Mouse (Mus musculus) MEL (cell line): ENCODE results near the gene Sos1. TPM values are rescaled to one million over a fixed set of nuclear protein-coding genes. Genes with fewer than 3 reads are reported as not detected.

Source experiments
- DNase-seq: peaks from one replicate; pipeline ENCODE4 v3.0.0; 2011; ENCODE audit warnings: low read depth, low spot score
- H3K27ac ChIP-seq: 2 replicates; pipeline ENCODE4 v1.5.1; 2012; ENCODE audit warnings: low read depth, mild to moderate bottlenecking, control low read depth, low read length, moderate library complexity; ENCODE audit not compliant: control insufficient read depth
- H3K27me3 ChIP-seq, 2 experiments: fragments of 150-350 bp in 1 of 2; sonication (generic) in 1 of 2; 2 replicates each; pipeline ENCODE4 v1.6.1; 2012; ENCODE audit warnings: low read length in 2 of 2, mild to moderate bottlenecking in 2 of 2, improper control_type of control experiment in 1 of 2, moderate library complexity in 1 of 2; ENCODE audit not compliant: insufficient read depth in 2 of 2, control insufficient read depth in 1 of 2
- H3K36me3 ChIP-seq, 2 experiments: 2 replicates each; pipeline ENCODE4 v1.6.1; 2012 to 2014; ENCODE audit warnings: low read length in 2 of 2, improper control_type of control experiment in 1 of 2, inconsistent platforms in 1 of 2, mild to moderate bottlenecking in 1 of 2; ENCODE audit not compliant: insufficient read depth in 2 of 2, control insufficient read depth in 1 of 2
- H3K4me1 ChIP-seq, 2 experiments: fragments of 150-350 bp in 1 of 2; sonication (generic) in 1 of 2; 2 replicates each; pipeline ENCODE4 v1.6.1; 2012; ENCODE audit warnings: low read length in 2 of 2, improper control_type of control experiment in 1 of 2, mild to moderate bottlenecking in 1 of 2; ENCODE audit not compliant: insufficient read depth in 2 of 2, control insufficient read depth in 1 of 2
- H3K4me3 ChIP-seq, 2 experiments: fragments of 150-350 bp in 1 of 2; sonication (generic) in 1 of 2; 2 replicates each; pipeline ENCODE4 v1.5.1; 2012; ENCODE audit warnings: low read depth in 2 of 2, low read length in 2 of 2, mild to moderate bottlenecking in 2 of 2, moderate library complexity in 2 of 2, control low read depth in 1 of 2, improper control_type of control experiment in 1 of 2; ENCODE audit not compliant: control insufficient read depth in 1 of 2, insufficient read depth in 1 of 2
- H3K79me2 ChIP-seq: 2 replicates; pipeline ENCODE4 v1.6.1; 2012; ENCODE audit warnings: mild to moderate bottlenecking, low read length, moderate library complexity; ENCODE audit not compliant: control insufficient read depth, poor library complexity, insufficient read depth
- H3K9ac ChIP-seq: 2 replicates; pipeline ENCODE4 v1.6.1; 2012; ENCODE audit warnings: low read depth, mild to moderate bottlenecking, control low read depth, low read length, moderate library complexity; ENCODE audit not compliant: control insufficient read depth, poor library complexity, severe bottlenecking
- H3K9me3 ChIP-seq: fragments of 150-350 bp; sonication (generic); replicated peaks from 2 replicates; pipeline ENCODE4 v1.6.1; 2012; ENCODE audit warnings: mild to moderate bottlenecking, low read length, improper control_type of control experiment, moderate library complexity; ENCODE audit not compliant: insufficient read depth
- CHD1 ChIP-seq: IDR thresholded peaks from 2 replicates; pipeline ENCODE4 v1.6.1; 2012; ENCODE audit warnings: low read depth, mild to moderate bottlenecking, inconsistent platforms, low read length, improper control_type of control experiment
- CHD2 ChIP-seq: IDR thresholded peaks from 2 replicates; pipeline ENCODE4 v1.6.1; 2011; ENCODE audit warnings: low read length, improper control_type of control experiment
- CTCF ChIP-seq, 3 experiments: IDR thresholded peaks in 2 of 3; conservative IDR thresholded peaks in 1 of 3; 2 replicates each; pipeline ENCODE4 v1.5.1; 2011 to 2012; ENCODE audit warnings: low read length in 3 of 3, low read depth in 2 of 3, mild to moderate bottlenecking in 2 of 3, improper control_type of control experiment in 1 of 3, inconsistent platforms in 1 of 3, mixed read lengths in 1 of 3, moderate library complexity in 1 of 3; ENCODE audit not compliant: control insufficient read depth in 1 of 3, insufficient read depth in 1 of 3, poor library complexity in 1 of 3, severe bottlenecking in 1 of 3
- E2F4 ChIP-seq: IDR thresholded peaks from 2 replicates; pipeline ENCODE4 v1.6.1; 2011; ENCODE audit warnings: low read depth, low read length, improper control_type of control experiment, borderline replicate concordance
- ELF1 ChIP-seq: IDR thresholded peaks from 2 replicates; pipeline ENCODE4 v1.6.1; 2014; ENCODE audit warnings: low read depth, mild to moderate bottlenecking, inconsistent platforms, low read length, improper control_type of control experiment, moderate library complexity
- EP300 ChIP-seq, 2 experiments: IDR thresholded peaks; 2 replicates each; pipeline ENCODE4 v1.6.1; 2011; ENCODE audit warnings: improper control_type of control experiment in 2 of 2, low read length in 2 of 2, low read depth in 1 of 2, mild to moderate bottlenecking in 1 of 2
- ETS1 ChIP-seq: IDR thresholded peaks from 2 replicates; pipeline ENCODE4 v1.6.1; 2012; ENCODE audit warnings: low read depth, mild to moderate bottlenecking, inconsistent platforms, low read length, improper control_type of control experiment, moderate library complexity
- GABPA ChIP-seq: IDR thresholded peaks from 2 replicates; pipeline ENCODE4 v1.6.1; 2012; ENCODE audit warnings: low read depth, mild to moderate bottlenecking, inconsistent platforms, low read length, improper control_type of control experiment, moderate library complexity
- HCFC1 ChIP-seq: IDR thresholded peaks from 2 replicates; pipeline ENCODE4 v1.6.1; 2012; ENCODE audit warnings: low read depth, mild to moderate bottlenecking, inconsistent platforms, low read length, improper control_type of control experiment, moderate library complexity
- JUND ChIP-seq: IDR thresholded peaks from 2 replicates; pipeline ENCODE4 v1.6.1; 2011; ENCODE audit warnings: low read depth, mild to moderate bottlenecking, improper control_type of control experiment, low read length
- KAT2A ChIP-seq: conservative IDR thresholded peaks from 2 replicates; pipeline ENCODE4 v1.6.1; 2012; ENCODE audit warnings: low read depth, low read length, improper control_type of control experiment, inconsistent platforms
- MAX ChIP-seq: IDR thresholded peaks from 2 replicates; pipeline ENCODE4 v1.6.1; 2011; ENCODE audit warnings: low read length, improper control_type of control experiment
- MAZ ChIP-seq: IDR thresholded peaks from 2 replicates; pipeline ENCODE4 v1.6.1; 2012; ENCODE audit warnings: low read depth, mild to moderate bottlenecking, inconsistent platforms, low read length, improper control_type of control experiment
- MYB ChIP-seq: IDR thresholded peaks from 2 replicates; pipeline ENCODE4 v1.6.1; 2011; ENCODE audit warnings: mild to moderate bottlenecking, low read depth, low read length, improper control_type of control experiment
- MYC ChIP-seq: IDR thresholded peaks from 2 replicates; pipeline ENCODE4 v1.6.1; 2011; ENCODE audit warnings: low read depth, mild to moderate bottlenecking, low read length, improper control_type of control experiment, moderate library complexity
- POLR2A ChIP-seq, 2 experiments: IDR thresholded peaks; 2 replicates each; pipeline ENCODE4 v1.6.1; 2011 to 2012; ENCODE audit warnings: low read length in 2 of 2, mild to moderate bottlenecking in 2 of 2, control low read depth in 1 of 2, improper control_type of control experiment in 1 of 2, low read depth in 1 of 2, moderate library complexity in 1 of 2; ENCODE audit not compliant: control insufficient read depth in 1 of 2, insufficient read depth in 1 of 2, poor library complexity in 1 of 2
- POLR2AphosphoS5 ChIP-seq: IDR thresholded peaks from 2 replicates; pipeline ENCODE4 v1.6.1; 2012; ENCODE audit warnings: low read depth, borderline replicate concordance, mild to moderate bottlenecking, inconsistent platforms, low read length, moderate library complexity, mixed read lengths
- RCOR1 ChIP-seq: IDR thresholded peaks from 2 replicates; pipeline ENCODE4 v1.6.1; 2012; ENCODE audit warnings: low read depth, mild to moderate bottlenecking, inconsistent platforms, low read length, improper control_type of control experiment
- SIN3A ChIP-seq: IDR thresholded peaks from 2 replicates; pipeline ENCODE4 v1.6.1; 2012; ENCODE audit warnings: low read length, improper control_type of control experiment, inconsistent platforms
- SMC3 ChIP-seq: IDR thresholded peaks from 2 replicates; pipeline ENCODE4 v1.6.1; 2011; ENCODE audit warnings: low read depth, low read length, improper control_type of control experiment
- TAL1 ChIP-seq: IDR thresholded peaks from 2 replicates; pipeline ENCODE4 v1.6.1; 2012; ENCODE audit warnings: mild to moderate bottlenecking, inconsistent platforms, low read length, moderate library complexity, mixed read lengths
- TCF12 ChIP-seq: IDR thresholded peaks from 2 replicates; pipeline ENCODE4 v1.6.1; 2014; ENCODE audit warnings: low read depth, mild to moderate bottlenecking, inconsistent platforms, low read length, improper control_type of control experiment, moderate library complexity
- UBTF ChIP-seq: IDR thresholded peaks from 2 replicates; pipeline ENCODE4 v1.6.1; 2012; ENCODE audit warnings: low read depth, mild to moderate bottlenecking, inconsistent platforms, low read length, improper control_type of control experiment, moderate library complexity, borderline replicate concordance; ENCODE audit not compliant: insufficient read depth
- USF2 ChIP-seq, 2 experiments: IDR thresholded peaks; 2 replicates each; pipeline ENCODE4 v1.6.1; 2011 to 2012; ENCODE audit warnings: improper control_type of control experiment in 2 of 2, low read length in 2 of 2, borderline replicate concordance in 1 of 2, inconsistent platforms in 1 of 2, low read depth in 1 of 2, mild to moderate bottlenecking in 1 of 2; ENCODE audit not compliant: insufficient read depth in 1 of 2
- ZC3H11A ChIP-seq: IDR thresholded peaks from 2 replicates; pipeline ENCODE4 v1.6.1; 2012; ENCODE audit warnings: low read depth, mild to moderate bottlenecking, inconsistent platforms, low read length, improper control_type of control experiment
- ZKSCAN1 ChIP-seq: IDR thresholded peaks from 2 replicates; pipeline ENCODE4 v1.6.1; 2012; ENCODE audit warnings: low read depth, mild to moderate bottlenecking, inconsistent platforms, low read length, improper control_type of control experiment, moderate library complexity
- ZMIZ1 ChIP-seq: IDR thresholded peaks from 2 replicates; pipeline ENCODE4 v1.6.1; 2012; ENCODE audit warnings: low read depth, mild to moderate bottlenecking, inconsistent platforms, low read length, improper control_type of control experiment, moderate library complexity
- ZNF384 ChIP-seq: IDR thresholded peaks from 2 replicates; pipeline ENCODE4 v1.6.1; 2012; ENCODE audit warnings: low read depth, mild to moderate bottlenecking, inconsistent platforms, low read length, improper control_type of control experiment
- polyA plus RNA-seq, 2 experiments: library from polyadenylated mRNA; stranded (reverse) in 1 of 2; unstranded in 1 of 2; fragments of >175 nt in 1 of 2; fragments of >200 nt in 1 of 2; gene quantifications; 2 replicates each; pipeline versions ENCODE4 v1.2.1 to v1.2.4; 2012; ENCODE audit warnings: low replicate concordance in 2 of 2, low read depth in 1 of 2; ENCODE audit not compliant: insufficient read length in 2 of 2, insufficient read depth in 1 of 2, missing spikeins in 1 of 2
- total RNA-seq: library from RNA; depleted of rRNA; stranded (reverse); fragments of 300-350 nt; gene quantifications from 2 replicates; pipeline ENCODE4 v1.2.3, GENCODE M21; 2012

Gene Sos1
- total and polyA plus RNA-seq, 3 experiments = 4.6 to 20.3 (median 12.1) TPM

GRCm38 (mm10) chr17:80501037-80501804 lies 21.0 kb upstream of the Sos1 start (continued):
- TF ChIP-seq CHD1 = no peak
- no peak for TF ChIP-seq RCOR1
- TF ChIP-seq MAX = peak; percentile 24; the same call in 1 of the 2 replicates
- TF ChIP-seq MYC = no peak
- no peak for TF ChIP-seq CTCF (IDR thresholded peaks at IDR 0.05 in 2 of 3, conservative IDR thresholded peaks at IDR 0.05 in 1 of 3; ENCODE audit: control insufficient read depth in 1 of 3, insufficient read depth in 1 of 3, low read depth in 2 of 3, low read length in 3 of 3, poor library complexity in 1 of 3, severe bottlenecking in 1 of 3)
- peak; percentile 49 for TF ChIP-seq CHD2
- TF ChIP-seq POLR2A (IDR thresholded peaks at IDR 0.05; ENCODE audit: control insufficient read depth in 1 of 2, insufficient read depth in 1 of 2, low read depth in 1 of 2, low read length in 2 of 2, poor library complexity in 1 of 2) = 0 out of 4 replicates have a peak, but pooled peaks of 1 of the 2 experiments have one; percentile 18
- peak; percentile 59 for TF ChIP-seq TCF12
- TF ChIP-seq E2F4 = no peak
- TF ChIP-seq EP300 (IDR thresholded peaks at IDR 0.05; ENCODE audit: low read depth in 1 of 2, low read length in 2 of 2) = peak; percentile 26 to 41; a peak in 1 of 4 replicates
- TF ChIP-seq GABPA = no peak
- no peak for TF ChIP-seq SMC3
- no peak for TF ChIP-seq ZC3H11A

DNA sequence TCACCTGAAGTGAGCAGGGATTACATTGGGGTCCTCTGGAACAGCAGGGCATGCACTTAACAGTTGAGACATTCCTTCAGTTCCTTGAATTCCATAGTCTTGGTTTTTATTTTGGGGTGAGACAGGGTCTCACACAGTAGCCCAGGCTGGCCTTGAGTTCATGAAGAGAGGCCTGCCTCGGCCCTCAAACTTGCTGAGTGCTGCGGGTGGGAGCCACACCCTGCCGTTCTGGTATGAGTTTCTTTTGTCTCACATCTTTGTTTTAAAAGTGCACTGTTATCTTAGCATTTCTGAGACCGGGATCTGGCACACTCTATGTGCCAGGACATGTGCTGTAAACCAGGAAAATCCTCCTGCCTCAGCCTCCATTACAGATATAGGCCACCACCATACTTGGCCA lies 19.8 kb upstream of the Sos1 start:
- no peak for TF ChIP-seq USF2 (IDR thresholded peaks at IDR 0.05; ENCODE audit: borderline replicate concordance in 1 of 2, insufficient read depth in 1 of 2, low read depth in 1 of 2, low read length in 2 of 2)
- no peak for TF ChIP-seq MAX
- no peak for TF ChIP-seq POLR2AphosphoS5
- TF ChIP-seq JUND = no peak
- no peak for TF ChIP-seq ZNF384
- TF ChIP-seq KAT2A = no peak
- no peak for TF ChIP-seq SIN3A
- TF ChIP-seq HCFC1 = no peak
- no peak for TF ChIP-seq ELF1
- no peak for TF ChIP-seq MYC
- no peak for TF ChIP-seq TAL1
- no peak for TF ChIP-seq ETS1
- TF ChIP-seq UBTF = no peak
- TF ChIP-seq ZKSCAN1 = no peak
- TF ChIP-seq MAZ = no peak
- TF ChIP-seq MYB = no peak
- no peak for TF ChIP-seq ZMIZ1
- TF ChIP-seq, all 39 proteins: peak for 0
- H3K36me3 ChIP-seq = peaks cover 0 to 24% of the 10 kb centered on the region in 2 experiments; a peak in 2 of 4 replicates

More for the DNA sequence above, 19.8 kb upstream of the Sos1 start:
- Histone ChIP-seq H3K4me3 (no peak overlapping the region), H3K4me1 (peaks cover 24 to 37% of the 10 kb centered on the region in 2 experiments), H3K27ac (no peak overlapping the region; the same call in 1 of the 2 replicates), H3K27me3 (no peaks in the 10 kb centered on the region), H3K79me2 (no peaks in the 10 kb centered on the region), H3K9ac (no peak overlapping the region), H3K9me3 (no peaks in the 10 kb centered on the region)
- no peak for DNase-seq
